Mouse (Mus musculus) lung, adult 2 months (tissue): Measurements from ENCODE around the gene Cog6.

Experiments used
- CTCF ChIP-seq: fragments of 200-500 bp; IDR thresholded peaks from 2 replicates; pipeline ENCODE4 v1.5.1; 2011; ENCODE audit warnings: mild to moderate bottlenecking, low read length, control low read depth; ENCODE audit not compliant: insufficient read depth
- POLR2A ChIP-seq: fragments of 200-500 bp; IDR thresholded peaks from 2 replicates; pipeline ENCODE4 v1.6.1; 2011; ENCODE audit warnings: low read depth, mild to moderate bottlenecking, control low read depth, low read length, borderline replicate concordance; ENCODE audit errors: extremely low read depth

GRCm38 (mm10) chr3:52961661-52962060 is 55.4 kb downstream of the Cog6 start:
- no peak for TF ChIP-seq POLR2A
- no peak for TF ChIP-seq CTCF
